In the genomic region with DNA sequence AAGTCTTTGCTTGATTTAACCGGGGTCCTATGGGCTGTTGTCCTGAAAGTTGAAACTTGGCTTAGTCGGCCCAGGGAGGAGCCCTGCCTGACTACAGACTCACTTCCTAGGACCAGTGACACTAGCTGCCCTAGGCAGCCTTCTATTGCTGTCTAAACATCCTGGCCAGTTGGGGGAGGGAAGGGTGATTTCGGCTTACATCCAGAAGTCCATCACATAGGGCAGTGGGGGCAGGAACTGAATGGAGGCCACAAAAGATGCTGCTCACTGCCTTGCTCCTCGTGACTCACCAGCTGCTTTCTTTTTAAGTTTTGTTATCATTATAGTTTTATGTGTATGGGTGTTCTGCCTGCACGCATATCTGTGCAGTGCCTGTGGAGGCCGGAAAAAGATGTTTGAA, we compare ENCODE assay signal across 10 mouse cellular contexts. TPM values are rescaled to one million over a fixed set of nuclear protein-coding genes. Genes with fewer than 3 reads are reported as not detected.
DNase-seq lines count a peak whose midpoint lies in the region; ATAC-seq and TF ChIP-seq lines count a peak whose summit lies in the region.
"Had no signal": no experiment of that assay in that cellular context is flagged by ENCODE, and none has a peak within 500 bp of the region (broad histone marks: within the 10 kb centered on the region; RNA-seq: fewer than 3 reads in every experiment).

No protein-coding gene starts in this region.

- DNase-seq in liver, adult 2 months (ENCODE audit: extremely low read depth, low read depth, low spot score): peak; percentile 48
- DNase-seq in liver: no peak
- DNase-seq in liver, embryonic 14.5 days (ENCODE audit: low read depth in 3 of 3, low spot score in 3 of 3): no peak
- no peak for DNase-seq in ovary, postnatal 36 days (ENCODE audit: low spot score)
- DNase-seq in neural tube, embryonic 10.5 days (ENCODE audit: extremely low spot score, low spot score): no peak
- DNase-seq in urinary bladder, postnatal 10 days (ENCODE audit: low spot score): no peak
- DNase-seq: adrenal gland, postnatal 25 days had no signal

- no peak overlapping the region for H3K4me3 ChIP-seq in liver, adult 2 months (ENCODE audit: insufficient read depth, low read depth, low read length)
- H3K4me3 ChIP-seq in intestine, embryonic 15.5 days (replicated peaks): no peak overlapping the region
- H3K4me3 ChIP-seq in liver, embryonic 14.5 days (ENCODE audit: insufficient read depth in 1 of 2, low read depth in 2 of 2, low read length in 2 of 2): no peak overlapping the region
- H3K4me3 ChIP-seq in stomach, embryonic 15.5 days (replicated peaks): no peak overlapping the region
- H3K4me3 ChIP-seq: forebrain, embryonic 15.5 days had no signal

- H3K9ac ChIP-seq in liver, adult 2 months (ENCODE audit: low read depth, low read length): no peak overlapping the region
- H3K9ac ChIP-seq in intestine, embryonic 15.5 days: no peak overlapping the region
- H3K9ac ChIP-seq in liver, embryonic 14.5 days (replicated peaks): no peak overlapping the region
- H3K9ac ChIP-seq in stomach, embryonic 15.5 days: no peak overlapping the region
- H3K9ac ChIP-seq: forebrain, embryonic 15.5 days had no signal

- TF ChIP-seq EP300 in liver, embryonic 14.5 days (IDR thresholded peaks at IDR 0.05; ENCODE audit: low read depth): no peak

- peak; percentile 23; the same call in 1 of the 2 replicates for ATAC-seq in intestine, embryonic 15.5 days
- ATAC-seq in liver, embryonic 14.5 days (ENCODE audit: insufficient read depth): 0 out of 2 replicates have a peak, but pooled peaks have one; percentile 26
- ATAC-seq in stomach, embryonic 15.5 days (ENCODE audit: insufficient read depth, low FRiP score, low read depth): 0 out of 2 replicates have a peak, but pooled peaks have one; percentile 9
- ATAC-seq: forebrain, embryonic 15.5 days had no signal

- no peaks in the 10 kb centered on the region for H3K79me2 ChIP-seq in liver, adult 2 months (ENCODE audit: control insufficient read depth, insufficient read depth, low read length)

- WGBS in liver, adult 2 months: 71% methylated on average over 6 of the region's 6 CpGs
- WGBS in intestine, embryonic 15.5 days: 55% methylated on average over 6 of the region's 6 CpGs
- 64% methylated on average over 6 of the region's 6 CpGs for WGBS in liver, embryonic 14.5 days (ENCODE audit: insufficient replicate concordance)
- 62% methylated on average over 6 of the region's 6 CpGs for WGBS in stomach, embryonic 15.5 days

- no peaks in the 10 kb centered on the region for H3K4me1 ChIP-seq in liver, adult 2 months (ENCODE audit: control insufficient read depth, insufficient read depth, low read length)
- H3K4me1 ChIP-seq in intestine, embryonic 15.5 days (replicated peaks): peaks cover 16% of the 10 kb centered on the region; the same call in 1 of the 2 replicates
- peaks cover 0 to 6% of the 10 kb centered on the region in 2 experiments; a peak in 1 of 4 replicates for H3K4me1 ChIP-seq in liver, embryonic 14.5 days (replicated peaks; ENCODE audit: control insufficient read depth in 2 of 2, insufficient read depth in 2 of 2, low read length in 1 of 2)
- peaks cover 15% of the 10 kb centered on the region; the same call in 1 of the 2 replicates for H3K4me1 ChIP-seq in stomach, embryonic 15.5 days

- no peak overlapping the region for H3K4me2 ChIP-seq in intestine, embryonic 15.5 days (replicated peaks)
- H3K4me2 ChIP-seq in liver, embryonic 14.5 days (ENCODE audit: low read depth): no peak overlapping the region
- H3K4me2 ChIP-seq in stomach, embryonic 15.5 days: no peak overlapping the region
- H3K4me2 ChIP-seq: forebrain, embryonic 15.5 days had no signal

- peak overlapping the region; percentile 82 for H3K27ac ChIP-seq in liver, adult 2 months (replicated peaks; ENCODE audit: insufficient read depth, low read depth, low read length)
- H3K27ac ChIP-seq in intestine, embryonic 15.5 days: peak overlapping the region; percentile 56; the same call in 1 of the 2 replicates
- H3K27ac ChIP-seq in liver, embryonic 14.5 days: no peak overlapping the region
- H3K27ac ChIP-seq in stomach, embryonic 15.5 days: peak overlapping the region; percentile 63
- H3K27ac ChIP-seq: forebrain, embryonic 15.5 days had no signal

- no peaks in the 10 kb centered on the region for H3K9me3 ChIP-seq in intestine, embryonic 15.5 days
- no peaks in the 10 kb centered on the region for H3K9me3 ChIP-seq in liver, embryonic 14.5 days (ENCODE audit: control insufficient read depth, low read length)
- no peaks in the 10 kb centered on the region for H3K9me3 ChIP-seq in stomach, embryonic 15.5 days
- H3K9me3 ChIP-seq: forebrain, embryonic 15.5 days had no signal

- TF ChIP-seq CTCF in liver, adult 2 months (IDR thresholded peaks at IDR 0.05; ENCODE audit: low read depth, low read length): no peak
- no peak for TF ChIP-seq CTCF in liver, embryonic 14.5 days (IDR thresholded peaks at IDR 0.05; ENCODE audit: low read depth)

- H3K27me3 ChIP-seq in liver, adult 2 months (ENCODE audit: control insufficient read depth, insufficient read depth, low read length): no peaks in the 10 kb centered on the region
- H3K27me3 ChIP-seq in intestine, embryonic 15.5 days (replicated peaks): no peaks in the 10 kb centered on the region
- H3K27me3 ChIP-seq in liver, embryonic 14.5 days (ENCODE audit: control insufficient read depth, insufficient read depth, low read length): no peaks in the 10 kb centered on the region
- H3K27me3 ChIP-seq in stomach, embryonic 15.5 days (replicated peaks): no peaks in the 10 kb centered on the region
- H3K27me3 ChIP-seq: forebrain, embryonic 15.5 days had no signal

- H3K36me3 ChIP-seq in liver, adult 2 months (ENCODE audit: control insufficient read depth, insufficient read depth, low read length): no peaks in the 10 kb centered on the region
- no peaks in the 10 kb centered on the region for H3K36me3 ChIP-seq in intestine, embryonic 15.5 days
- H3K36me3 ChIP-seq in liver, embryonic 14.5 days (replicated peaks; ENCODE audit: control insufficient read depth, insufficient read depth, low read depth): no peaks in the 10 kb centered on the region
- H3K36me3 ChIP-seq in stomach, embryonic 15.5 days: no peaks in the 10 kb centered on the region; the same call in 1 of the 2 replicates
- H3K36me3 ChIP-seq: forebrain, embryonic 15.5 days had no signal

- no peak for TF ChIP-seq POLR2A in liver, adult 2 months (IDR thresholded peaks at IDR 0.05; ENCODE audit: extremely low read depth, insufficient read depth, low read length)

RNA-seq across cellular contexts. Expression of a gene that starts 41.6 kb away (rescaled TPM):
- 0.28 and 0.54 TPM in 2 replicates for total RNA-seq in liver, adult 2 months (2014; rRNA removed)
- 0.46 and 0.54 TPM in 2 replicates for polyA plus RNA-seq in liver, adult 2 months (2012; rRNA removed)
- 3.3 and 4.2 TPM in 2 replicates for polyA plus RNA-seq in intestine, embryonic 15.5 days (2015; fragmentation: Nextera tagmentation; extraction: Ambion mirVana)
- polyA plus RNA-seq in liver, embryonic 14.5 days (2012; rRNA removed): 0.05 and 0.07 TPM in 2 replicates
- 0.08 TPM in 1 of 2 replicates, not detected in the other for polyA plus RNA-seq in liver, embryonic 14.5 days (2014; fragmentation: Nextera tagmentation; extraction: Ambion mirVana)
- 9.2 and 9.4 TPM in 2 replicates for polyA plus RNA-seq in stomach, embryonic 15.5 days (2015; fragmentation: Nextera tagmentation; extraction: Ambion mirVana)

RNA-seq across cellular contexts. Expression of a gene that starts 56.9 kb away (rescaled TPM):
- total RNA-seq in liver, adult 2 months (2014; rRNA removed): 4.7 and 6.8 TPM in 2 replicates
- polyA plus RNA-seq in liver, adult 2 months (2012; rRNA removed): 5.7 and 9.0 TPM in 2 replicates
- polyA plus RNA-seq in intestine, embryonic 15.5 days (2015; fragmentation: Nextera tagmentation; extraction: Ambion mirVana): 60.5 and 62.9 TPM in 2 replicates
- polyA plus RNA-seq in liver, embryonic 14.5 days (2012; rRNA removed): 10.1 and 10.9 TPM in 2 replicates
- 15.3 and 16.6 TPM in 2 replicates for polyA plus RNA-seq in liver, embryonic 14.5 days (2014; fragmentation: Nextera tagmentation; extraction: Ambion mirVana)
- polyA plus RNA-seq in stomach, embryonic 15.5 days (2015; fragmentation: Nextera tagmentation; extraction: Ambion mirVana): 63.0 and 72.4 TPM in 2 replicates
